Mouse (Mus musculus) G1E-ER4 (cell line): ENCODE results near the gene Eef1b2. TPM values are rescaled to one million over a fixed set of nuclear protein-coding genes. Genes with fewer than 3 reads are reported as not detected.

Source experiments
- GATA1 ChIP-seq: IDR thresholded peaks from one replicate; pipeline ENCODE4 v1.8.0; 2012; ENCODE audit warnings: low read length, inconsistent platforms
- polyA plus RNA-seq: library from polyadenylated mRNA; stranded (reverse); fragments of >175 nt; gene quantifications from 2 replicates; pipeline ENCODE4 v1.2.3, GENCODE M21; 2012

The Eef1b2 gene
- polyA plus RNA-seq, 1 experiment, result 92.8 TPM

DNA sequence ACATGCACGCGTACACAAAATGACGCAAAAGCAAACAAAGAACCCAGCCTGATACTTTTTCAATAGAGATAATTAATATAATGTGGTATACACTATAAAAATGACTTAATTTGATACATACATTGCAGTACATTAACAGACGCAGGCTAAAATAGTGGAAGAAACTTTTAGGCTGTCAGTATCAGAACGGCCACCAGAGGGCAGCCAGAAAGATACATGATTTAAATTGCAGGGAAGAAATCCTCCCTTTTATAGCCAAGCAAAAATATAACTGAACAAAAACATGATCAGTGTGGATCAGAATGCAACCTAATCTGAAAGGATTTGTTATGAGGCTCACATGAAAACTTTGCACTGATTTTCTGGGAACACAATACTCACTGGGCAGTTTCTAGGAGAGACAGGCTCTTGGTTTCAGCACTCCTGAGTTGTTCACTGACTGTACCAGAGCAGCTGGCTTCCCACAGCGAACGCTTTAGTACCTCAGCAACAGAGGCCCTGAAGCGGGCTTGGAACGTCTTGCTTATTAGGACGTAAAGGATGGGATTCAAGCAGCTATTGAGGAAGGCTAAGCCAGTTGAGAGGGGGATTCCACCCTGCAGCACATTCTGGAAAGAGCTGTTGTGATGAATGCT, 6.1 kb downstream of the Eef1b2 start:
- no peak for TF ChIP-seq GATA1

DNA sequence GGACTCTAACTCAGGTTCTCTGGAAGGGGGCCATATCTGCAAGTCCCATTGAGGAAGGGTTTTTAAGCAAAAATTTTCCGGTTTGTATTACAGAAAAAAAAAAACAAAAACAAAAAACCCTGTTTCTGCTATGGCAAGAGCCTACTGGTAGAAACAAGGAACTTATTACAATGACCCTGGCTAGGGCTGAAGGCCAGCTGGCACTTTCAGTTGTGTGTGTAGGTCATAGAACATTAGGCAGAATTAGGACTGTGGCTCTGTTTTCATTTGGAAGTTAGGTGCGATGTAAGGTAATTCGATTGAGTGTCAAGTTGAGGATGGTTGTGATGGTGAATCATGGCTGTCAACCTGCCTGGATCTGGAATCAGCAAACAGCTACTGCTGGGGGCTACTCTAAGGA, 11.9 kb downstream of the Eef1b2 start:
- TF ChIP-seq GATA1, result no peak

DNA sequence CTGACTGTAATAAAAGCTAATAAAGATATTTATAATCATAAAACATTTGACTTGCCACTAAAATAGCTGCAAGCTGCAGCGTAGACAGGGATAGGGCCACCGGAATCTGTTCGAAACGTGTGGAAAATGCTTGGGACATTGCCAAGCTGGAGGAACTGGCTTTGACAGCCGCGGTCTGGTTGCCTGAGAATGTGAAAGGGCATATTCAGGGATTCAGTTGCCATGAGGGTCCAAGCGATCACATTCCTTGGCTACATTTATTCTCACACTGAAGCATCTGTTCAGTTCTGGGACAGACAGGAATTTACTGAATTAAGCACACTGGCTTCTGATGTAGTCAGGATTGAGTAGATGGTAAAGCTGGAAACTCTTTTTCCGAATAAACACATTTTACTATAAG, 14.2 kb downstream of the Eef1b2 start:
- no peak for TF ChIP-seq GATA1

DNA sequence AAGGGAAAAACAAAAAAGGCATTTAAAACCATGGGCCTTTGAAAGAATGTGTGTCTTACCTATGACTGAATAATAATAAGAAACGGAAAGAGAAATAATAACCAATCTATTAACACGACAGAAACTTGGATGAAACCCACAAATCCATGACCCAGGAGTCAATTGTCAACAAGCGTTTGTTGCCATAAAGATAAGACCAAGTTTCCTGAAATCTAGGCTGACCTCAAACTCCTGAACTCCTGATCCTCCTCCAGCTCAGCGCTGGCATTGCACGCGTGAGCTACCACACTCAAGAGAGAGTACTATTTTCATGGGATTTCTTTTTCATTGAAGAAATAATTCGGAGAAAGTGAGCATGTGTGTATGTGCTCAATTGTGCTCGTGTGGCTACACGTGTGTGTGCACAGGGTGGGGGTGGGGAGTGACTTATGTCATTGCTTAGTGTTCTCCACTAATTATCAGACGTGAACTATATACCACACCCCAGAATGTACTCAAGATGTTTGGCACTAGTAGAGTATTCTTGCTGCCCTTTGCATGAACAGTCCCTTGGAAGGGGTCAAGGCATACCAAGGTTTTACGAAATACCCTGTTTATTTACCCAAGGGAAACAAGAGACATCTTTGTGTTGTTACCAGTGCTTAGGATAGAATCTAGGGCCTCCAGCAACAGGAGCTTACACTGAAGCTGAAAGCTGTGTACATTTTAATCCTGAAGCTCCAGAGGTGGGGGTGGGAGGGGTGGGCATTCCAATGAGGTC, 15.9 kb downstream of the Eef1b2 start:
- no peak for TF ChIP-seq GATA1

GRCm38 (mm10) chr1:63195848-63196512, 19.4 kb downstream of the Eef1b2 start:
- TF ChIP-seq GATA1, result no peak

- TF ChIP-seq GATA1, result no peak
Measured at GRCm38 (mm10) chr1:63199387-63199786, 22.8 kb downstream of the Eef1b2 start.

DNA sequence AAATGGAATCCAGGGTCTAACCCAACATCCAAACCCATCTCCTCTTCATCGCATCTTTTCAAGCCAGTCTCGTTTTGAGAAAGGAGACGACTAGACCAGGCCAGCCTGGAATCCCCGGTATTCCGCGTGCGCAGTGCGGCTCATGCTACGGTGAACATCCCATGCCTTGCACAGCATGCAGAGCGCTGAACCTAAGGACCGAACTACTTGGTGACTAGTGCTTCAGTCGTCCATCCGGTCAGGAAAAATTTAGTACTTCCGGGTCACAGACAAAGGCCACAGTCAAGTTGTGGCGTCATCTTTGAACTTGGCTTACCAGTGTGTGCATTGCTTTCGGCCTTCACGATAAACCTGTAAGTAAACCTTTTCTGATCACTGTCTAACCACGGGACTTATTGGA, 23.7 kb downstream of the Eef1b2 start:
- TF ChIP-seq GATA1, result no peak

DNA sequence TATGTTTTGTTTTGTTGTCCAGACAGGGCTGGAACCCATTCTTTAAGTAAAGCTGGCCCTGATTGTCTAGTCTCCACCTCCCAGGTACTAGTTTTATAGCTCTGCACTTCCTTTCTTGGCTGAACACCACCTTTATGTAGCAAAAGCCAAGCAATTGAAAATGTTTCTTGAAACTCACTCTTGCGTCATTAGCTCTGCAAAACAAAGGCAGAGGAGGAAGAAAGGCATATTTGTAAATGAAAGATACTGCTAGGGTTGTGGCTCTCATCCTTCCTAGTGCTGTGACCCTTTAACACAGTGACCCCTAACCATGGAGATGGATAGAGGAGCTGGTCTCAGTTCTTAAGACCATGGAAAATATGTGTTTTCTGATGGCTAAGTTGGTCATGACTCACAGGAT, 25.0 kb downstream of the Eef1b2 start:
- TF ChIP-seq GATA1, result no peak

DNA sequence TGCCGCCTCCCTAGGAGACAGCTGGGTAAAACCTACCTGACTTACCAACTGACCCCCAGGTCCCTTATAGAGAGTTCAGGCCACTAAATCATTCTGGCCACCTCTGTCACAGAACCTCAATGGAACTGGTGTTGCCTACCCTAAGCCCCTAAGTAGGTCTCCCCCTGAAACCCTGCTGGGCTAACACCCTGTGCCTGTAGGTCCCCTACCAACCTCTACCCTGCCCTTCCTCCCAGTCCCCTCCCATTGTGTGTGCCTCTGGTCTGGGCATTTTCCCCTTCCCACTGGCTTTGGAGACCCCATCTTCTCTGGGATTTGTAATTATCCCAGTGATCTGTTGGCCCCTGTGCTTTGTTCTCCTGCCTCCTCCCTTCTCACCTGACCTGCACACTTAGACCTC, 26.8 kb downstream of the Eef1b2 start:
- TF ChIP-seq GATA1, result no peak

- no peak for TF ChIP-seq GATA1
Measured at GRCm38 (mm10) chr1:63203950-63204659, 27.5 kb downstream of the Eef1b2 start.

DNA sequence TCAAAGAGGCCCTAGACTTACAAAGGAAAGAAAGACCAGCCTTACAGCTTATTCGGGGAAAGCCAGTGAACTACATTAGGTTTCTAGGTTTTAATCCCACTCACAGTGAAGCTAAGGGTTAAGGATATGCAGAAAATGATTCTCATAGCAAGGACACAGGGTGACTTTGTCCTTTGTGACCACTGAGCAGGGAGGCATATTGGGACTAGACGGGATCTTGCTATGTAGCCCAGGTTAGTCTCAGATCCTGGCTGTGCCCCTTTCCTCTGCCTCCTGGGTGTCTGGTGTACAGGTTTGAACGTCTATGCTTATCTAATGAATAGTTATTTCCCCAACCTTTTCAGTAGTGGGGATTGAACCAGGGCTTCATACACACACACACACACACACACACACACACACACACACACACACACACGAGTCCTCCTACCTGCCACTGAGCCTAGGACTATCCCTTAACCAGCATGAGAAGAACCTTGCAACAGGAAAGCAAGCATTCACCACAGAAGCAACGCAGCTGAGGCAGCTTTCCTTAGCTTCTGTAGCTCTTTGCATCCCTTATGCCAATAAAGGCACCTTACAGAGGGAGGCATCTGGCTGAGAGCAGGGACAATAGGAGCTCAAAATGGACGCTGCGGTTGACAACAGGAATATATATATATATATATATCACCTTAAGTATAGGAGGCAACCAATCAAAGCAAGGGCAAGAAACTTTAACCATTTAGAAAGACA, 28.2 kb downstream of the Eef1b2 start:
- TF ChIP-seq GATA1, result no peak

- no peak for TF ChIP-seq GATA1
Measured at GRCm38 (mm10) chr1:63207607-63208006, 31.0 kb downstream of the Eef1b2 start.

DNA sequence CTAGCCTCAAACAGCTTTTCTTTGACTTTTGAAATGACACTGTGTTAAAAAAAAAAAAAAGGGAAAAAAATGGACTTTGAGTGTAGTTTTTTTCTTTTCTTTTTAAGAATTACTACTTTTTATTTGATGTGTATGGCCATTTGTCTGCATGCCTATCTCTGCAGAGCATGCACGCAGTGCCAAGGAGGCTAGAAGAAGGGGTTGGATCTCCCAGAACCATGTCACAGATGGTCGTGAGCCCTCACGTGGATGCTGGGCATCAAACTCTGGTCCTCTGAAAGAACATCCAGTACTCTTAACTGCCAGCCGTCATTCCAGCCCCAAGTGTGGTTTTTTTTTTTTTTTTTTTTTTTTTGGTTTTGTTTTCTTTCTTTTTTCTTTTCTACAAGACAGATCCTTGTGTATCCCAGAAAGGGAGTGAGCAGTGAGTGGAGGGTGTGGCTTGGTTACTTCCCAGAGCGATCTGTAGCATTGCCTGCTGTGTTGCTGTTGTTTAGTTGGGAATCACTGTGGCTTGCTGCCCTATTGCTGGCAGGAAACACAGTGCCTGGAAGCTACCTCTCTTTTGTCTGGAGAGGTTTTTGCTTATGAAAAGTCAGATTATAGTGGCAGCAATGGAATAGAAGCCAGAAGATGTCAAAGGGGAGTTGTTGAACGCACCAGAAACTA, 33.4 kb downstream of the Eef1b2 start:
- TF ChIP-seq GATA1, result no peak

GRCm38 (mm10) chr1:63213478-63214270, 37.0 kb downstream of the Eef1b2 start:
- TF ChIP-seq GATA1, result no peak
